Mouse (Mus musculus): ENCODE data around the gene Rpusd4. TPM values are rescaled to one million over a fixed set of nuclear protein-coding genes. Genes with fewer than 3 reads are reported as not detected.

The Rpusd4 gene
- 10 to 100 TPM; 11.8 to 12.0 TPM for total RNA-seq (2021)

- DNase-seq: peak; percentile 89 to 92
Observed at GRCm38 (mm10) chr9:35267146-35267975, at the start of gene Rpusd4, which contains the start of gene Fam118b. Gene Rpusd4 (plus strand): TSS chr9:35267865. Gene Fam118b (minus strand): TSS chr9:35267805.

- no peak for DNase-seq
Observed at GRCm38 (mm10) chr9:35217963-35218362, 49.7 kb upstream of the Rpusd4 start.

GRCm38 (mm10) chr9:35223466-35223865, 44.2 kb upstream of the Rpusd4 start:
- DNase-seq: no peak

- no peak for DNase-seq
Observed at GRCm38 (mm10) chr9:35228671-35229070, 39.0 kb upstream of the Rpusd4 start.

- no peak for DNase-seq
Observed at GRCm38 (mm10) chr9:35235996-35236395, 31.7 kb upstream of the Rpusd4 start.

GRCm38 (mm10) chr9:35238371-35238770, 29.3 kb upstream of the Rpusd4 start:
- no peak for DNase-seq

GRCm38 (mm10) chr9:35238915-35239571, 28.6 kb upstream of the Rpusd4 start:
- DNase-seq: no peak

GRCm38 (mm10) chr9:35239734-35240133, 27.9 kb upstream of the Rpusd4 start:
- no peak for DNase-seq

GRCm38 (mm10) chr9:35247405-35247804, 20.3 kb upstream of the Rpusd4 start:
- DNase-seq: no peak

- DNase-seq: no peak
Observed at GRCm38 (mm10) chr9:35249476-35249875, 18.2 kb upstream of the Rpusd4 start.

GRCm38 (mm10) chr9:35257365-35257764, 10.3 kb upstream of the Rpusd4 start:
- DNase-seq: no peak

- DNase-seq: no peak
Observed at GRCm38 (mm10) chr9:35262418-35262817, 5.2 kb upstream of the Rpusd4 start.

GRCm38 (mm10) chr9:35263431-35263830, 4.2 kb upstream of the Rpusd4 start:
- no peak for DNase-seq

GRCm38 (mm10) chr9:35264509-35264908, 3.2 kb upstream of the Rpusd4 start:
- no peak for DNase-seq

GRCm38 (mm10) chr9:35267976-35268715, 481 bp downstream of the Rpusd4 start:
- peak in 1 of 2 experiments; percentile 29 for DNase-seq

- no peak for DNase-seq
Observed at GRCm38 (mm10) chr9:35277855-35278365, 10.2 kb downstream of the Rpusd4 start.

GRCm38 (mm10) chr9:35278451-35278850, 10.8 kb downstream of the Rpusd4 start:
- DNase-seq: no peak

- DNase-seq: peak in 1 of 2 experiments; percentile 65
Observed at GRCm38 (mm10) chr9:35282006-35282850, 14.6 kb downstream of the Rpusd4 start.

GRCm38 (mm10) chr9:35282851-35283200, 15.2 kb downstream of the Rpusd4 start:
- no peak for DNase-seq

- DNase-seq: no peak
Observed at GRCm38 (mm10) chr9:35283415-35284069, 15.9 kb downstream of the Rpusd4 start.

- DNase-seq: no peak
Observed at GRCm38 (mm10) chr9:35284351-35284750, 16.7 kb downstream of the Rpusd4 start.
